Mouse (Mus musculus): ENCODE data around the gene AI467606. TPM values are rescaled to one million over a fixed set of nuclear protein-coding genes. Genes with fewer than 3 reads are reported as not detected.
"Not testable (repeated sequence)": the region's sequence is repeated elsewhere in the genome, so short reads cannot be mapped to it uniquely, and the experiment has no call there.

AI467606 gene
- 1 to 10 TPM; 1.1 to 1.3 TPM for total RNA-seq (2021)

GRCm38 (mm10) chr7:127091114-127091896 is at the start of gene AI467606:
Gene AI467606, plus strand, starts transcription at chr7:127091359.
- no peak for DNase-seq (ENCODE audit: low spot score in 2 of 2)
- intact Hi-C loops (cut with DNase I): no loop called here

GRCm38 (mm10) chr7:127041851-127042672 is 49.1 kb upstream of the AI467606 start, which contains the start of gene Kif22:
Gene Kif22, minus strand, starts transcription at chr7:127042471.
- intact Hi-C loops (cut with DNase I): no loop called here
- peak; percentile 84 to 88 for DNase-seq (ENCODE audit: low spot score in 2 of 2)

GRCm38 (mm10) chr7:127055026-127055585 is 36.1 kb upstream of the AI467606 start:
- DNase-seq (ENCODE audit: low spot score in 2 of 2): peak; percentile 7 to 31
- intact Hi-C loops (cut with DNase I): no loop called here

DNA sequence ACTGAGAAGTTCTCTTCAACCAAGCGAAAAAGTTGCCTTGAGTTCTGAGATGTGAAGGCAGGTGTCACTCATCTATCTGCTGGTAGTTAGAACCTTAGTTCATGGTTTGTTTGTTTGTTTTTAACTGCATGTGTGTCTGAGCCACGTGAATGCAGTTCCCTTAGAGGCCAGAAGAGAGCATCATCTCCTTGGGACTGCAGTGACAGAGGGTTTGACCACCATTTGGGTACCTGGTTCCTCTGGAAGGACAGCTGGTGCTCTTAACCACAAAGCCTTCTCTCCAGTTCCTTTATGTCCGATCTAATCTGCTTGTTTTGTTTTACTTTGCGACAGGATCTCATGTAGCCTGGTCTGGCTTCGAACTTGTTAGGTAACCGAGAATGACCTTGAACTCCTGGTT is 25.6 kb upstream of the AI467606 start:
- intact Hi-C loops (cut with DNase I): loop anchor here (10.0 kb wide), 1 partner anchor 109 kb away; no protein-coding TSS in a partner anchor
- no peak for DNase-seq (ENCODE audit: low spot score in 2 of 2)

DNA sequence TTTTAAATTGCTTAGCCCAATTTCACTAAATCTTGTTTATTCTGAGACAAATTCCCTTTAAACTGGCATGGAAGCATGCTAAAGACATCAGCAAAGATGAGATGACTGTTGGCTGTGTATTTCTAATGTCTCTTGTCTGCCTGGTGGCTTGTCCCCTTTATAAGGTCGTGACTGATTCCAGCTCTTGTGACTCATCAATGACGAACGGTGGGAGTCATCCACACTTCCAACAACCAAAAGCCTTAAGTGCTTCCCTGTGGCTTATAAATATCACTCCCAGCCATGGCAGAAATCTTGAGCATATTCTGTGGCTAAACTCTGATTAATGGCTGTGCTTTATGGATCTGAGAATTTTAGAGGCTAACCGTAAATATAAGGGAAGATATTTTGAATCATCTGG is 24.8 kb upstream of the AI467606 start:
- intact Hi-C loops (cut with DNase I): loop anchor here (10.0 kb wide), 1 partner anchor 108 kb away; no protein-coding TSS in a partner anchor

GRCm38 (mm10) chr7:127070871-127071413 is 20.2 kb upstream of the AI467606 start:
- intact Hi-C loops (cut with DNase I): no loop called here
- DNase-seq (ENCODE audit: low spot score in 2 of 2): no peak

More for the DNA sequence above, 24.8 kb upstream of the AI467606 start:
- no peak for DNase-seq (ENCODE audit: low spot score in 2 of 2)

- no peak for DNase-seq (ENCODE audit: low spot score in 2 of 2)
- intact Hi-C loops (cut with DNase I): no loop called here
Measured at GRCm38 (mm10) chr7:127073221-127073620, 17.9 kb upstream of the AI467606 start.

GRCm38 (mm10) chr7:127076188-127076587 is 15.0 kb upstream of the AI467606 start:
- DNase-seq (ENCODE audit: low spot score in 2 of 2): no peak
- intact Hi-C loops (cut with DNase I): no loop called here

DNA sequence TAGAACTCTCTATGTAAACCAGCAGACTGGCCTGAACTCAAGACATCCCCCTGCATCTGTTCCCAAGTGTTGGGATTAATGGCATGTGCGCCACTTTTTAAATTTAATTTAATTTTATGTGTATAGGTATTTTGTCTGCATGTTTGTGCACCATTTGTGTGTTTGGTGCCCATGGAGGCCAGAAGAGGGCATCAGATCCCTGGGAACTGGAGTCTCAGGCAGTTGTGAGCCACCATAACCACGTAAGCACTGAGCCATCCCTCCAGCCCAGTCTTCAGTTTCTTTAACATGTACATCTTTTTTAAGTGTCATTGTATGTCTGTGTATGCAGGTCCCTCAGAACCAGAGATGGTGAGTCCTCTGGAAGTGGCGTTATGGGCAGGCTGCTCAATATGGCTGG is 13.5 kb upstream of the AI467606 start:
- no peak for DNase-seq (ENCODE audit: low spot score in 2 of 2)
- intact Hi-C loops (cut with DNase I): no loop called here

GRCm38 (mm10) chr7:127080045-127080444 is 11.1 kb upstream of the AI467606 start:
- intact Hi-C loops (cut with DNase I): no loop called here
- DNase-seq (ENCODE audit: low spot score in 2 of 2): no peak

GRCm38 (mm10) chr7:127082271-127082670 is 8.9 kb upstream of the AI467606 start:
- intact Hi-C loops (cut with DNase I): no loop called here
- DNase-seq (ENCODE audit: low spot score in 2 of 2): no peak

GRCm38 (mm10) chr7:127082995-127083394 is 8.2 kb upstream of the AI467606 start:
- intact Hi-C loops (cut with DNase I): no loop called here
- no peak for DNase-seq (ENCODE audit: low spot score in 2 of 2)

- no peak for DNase-seq (ENCODE audit: low spot score in 2 of 2)
- intact Hi-C loops (cut with DNase I): no loop called here
Measured at GRCm38 (mm10) chr7:127083689-127084088, 7.5 kb upstream of the AI467606 start.

DNA sequence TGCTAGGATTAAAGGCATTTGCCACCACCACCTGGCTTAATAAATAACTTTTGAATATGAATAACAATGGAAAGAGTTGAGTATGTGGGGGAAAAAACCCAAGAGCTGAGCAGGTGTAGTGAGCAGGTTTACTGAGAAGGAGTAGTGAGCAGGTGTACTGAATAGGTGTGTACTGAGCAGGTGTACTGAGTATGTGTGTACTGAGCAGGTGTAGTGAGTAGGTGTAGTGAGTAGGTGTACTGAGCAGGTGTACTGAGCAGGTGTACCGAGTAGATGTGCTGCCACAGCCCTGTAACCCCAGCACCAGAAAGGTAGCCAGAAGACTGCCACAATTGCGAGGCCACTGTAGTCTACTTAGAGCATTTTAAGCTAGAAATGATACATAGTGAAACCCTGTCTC is 6.4 kb upstream of the AI467606 start:
- no peak for DNase-seq (ENCODE audit: low spot score in 2 of 2)
- intact Hi-C loops (cut with DNase I): no loop called here

- DNase-seq (ENCODE audit: low spot score in 2 of 2); intact Hi-C loops (cut with DNase I): not testable (repeated sequence)
Measured at GRCm38 (mm10) chr7:127085751-127086150, 5.4 kb upstream of the AI467606 start.

DNA sequence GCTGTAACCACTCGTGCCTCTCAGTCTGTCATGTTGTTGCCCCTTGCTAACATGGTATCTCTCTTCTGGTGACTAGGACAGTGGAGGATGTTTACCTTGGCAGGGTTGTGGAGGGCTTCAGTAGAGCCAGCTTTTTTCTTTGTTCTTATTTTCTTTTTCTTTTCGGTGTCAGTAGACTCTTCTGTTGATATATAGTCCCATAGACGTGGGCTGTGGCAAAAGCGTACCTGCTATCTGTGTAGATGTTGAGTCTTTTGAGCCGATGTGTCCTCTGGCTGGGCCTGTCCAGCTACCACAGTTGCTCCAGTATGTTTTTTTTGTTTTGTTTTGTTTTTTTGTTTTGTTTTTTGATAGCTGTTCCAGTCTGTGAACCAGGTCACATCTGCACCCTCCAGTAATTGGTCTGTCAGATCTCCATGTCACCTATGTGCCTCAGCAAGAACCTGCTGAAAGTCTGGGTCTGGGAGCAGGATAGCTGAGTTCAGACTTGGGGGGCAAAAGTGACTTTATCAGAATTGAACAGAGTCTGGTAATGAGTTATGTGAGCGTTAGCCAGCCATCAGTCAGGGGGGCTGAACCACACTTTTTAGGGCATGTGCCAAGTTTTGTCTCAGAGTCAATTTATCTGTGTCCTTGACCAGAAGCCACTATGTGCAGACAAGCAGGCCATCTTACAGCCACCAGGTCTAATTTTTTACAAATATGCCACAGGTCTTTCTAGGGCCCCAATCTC is 3.7 kb upstream of the AI467606 start, which contains the start of gene Zg16:
TSS of gene Zg16 (minus strand) at position 51 of the 733 bp plus-strand sequence.
- intact Hi-C loops (cut with DNase I); DNase-seq (ENCODE audit: low spot score in 2 of 2): not testable (repeated sequence)

DNA sequence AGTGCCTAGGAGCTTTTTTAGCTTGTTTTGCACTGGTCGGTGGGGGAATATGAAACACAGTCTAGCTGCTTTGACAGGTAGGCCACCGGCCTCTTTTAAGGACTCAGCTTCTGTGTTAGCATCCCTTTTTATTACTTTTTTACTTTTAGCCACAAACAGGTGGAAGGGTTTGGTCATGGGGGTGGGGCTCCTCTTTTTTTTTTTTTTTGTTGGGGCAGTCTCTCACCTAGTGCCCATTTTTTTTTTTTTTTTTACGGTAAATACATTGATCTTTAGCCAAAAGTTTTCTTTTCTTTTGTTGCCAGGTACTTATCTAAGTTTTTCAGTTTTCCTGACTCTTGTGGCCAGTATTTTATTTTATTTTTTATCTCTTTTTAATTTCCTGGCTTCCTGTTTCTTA is 3.1 kb upstream of the AI467606 start:
- intact Hi-C loops (cut with DNase I): no loop called here
- no peak for DNase-seq (ENCODE audit: low spot score in 2 of 2)

DNA sequence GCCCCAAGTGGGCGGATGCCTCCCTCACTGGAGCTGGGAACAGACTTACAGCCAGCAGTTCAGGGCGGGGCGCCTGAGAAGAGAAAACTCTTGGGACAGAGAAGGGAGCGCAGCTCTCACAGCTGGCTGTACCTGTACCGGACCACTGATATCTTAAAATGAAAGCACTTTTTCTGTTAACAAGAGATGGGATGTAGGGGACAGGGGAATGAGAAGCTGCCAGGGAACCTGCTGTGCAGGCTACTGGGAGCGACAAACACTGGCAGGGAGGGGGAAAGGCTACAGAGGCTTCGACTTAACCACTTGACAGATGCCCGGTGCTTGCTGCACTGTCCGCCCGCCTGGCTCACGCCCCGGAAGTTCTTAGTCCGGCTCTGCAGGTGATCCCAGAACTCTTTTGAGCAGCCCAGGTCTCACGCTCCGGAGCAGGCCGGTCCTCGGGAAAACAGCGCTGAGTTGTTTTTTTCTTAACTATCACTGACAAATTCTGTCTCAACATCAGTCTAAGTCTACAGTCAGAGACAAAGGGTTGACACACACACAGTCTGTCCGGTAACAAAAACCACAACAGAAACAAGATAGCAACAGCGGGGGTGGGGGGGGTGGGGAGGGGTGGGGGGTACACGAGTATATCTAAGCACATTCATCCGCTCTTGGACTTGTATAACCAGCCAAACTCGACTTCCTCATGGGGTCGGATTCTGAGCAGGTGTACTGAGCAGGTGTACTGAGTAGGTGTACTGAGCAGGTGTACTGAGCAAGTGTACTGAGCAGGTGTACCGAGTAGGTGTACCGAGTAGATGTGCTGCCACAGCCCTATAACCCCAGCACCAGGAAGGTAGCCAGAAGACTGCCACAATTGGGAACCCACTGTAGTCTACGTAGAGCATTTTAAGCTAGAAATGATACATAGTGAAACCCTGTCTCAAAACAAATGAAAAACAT is 2.0 kb upstream of the AI467606 start:
- intact Hi-C loops (cut with DNase I): no loop called here
- no peak for DNase-seq (ENCODE audit: low spot score in 2 of 2)
